Mouse (Mus musculus) ES-E14 (cell line): ENCODE measurements around the gene Fance. TPM values are rescaled to one million over a fixed set of nuclear protein-coding genes. Genes with fewer than 3 reads are reported as not detected.

ENCODE experiments used
- DNase-seq: peaks from one replicate; pipeline ENCODE4 v3.0.0-alpha.2; 2013; ENCODE audit warnings: low read depth, low spot score
- H3K27ac ChIP-seq: 2 replicates; pipeline ENCODE4 v1.5.1; 2012; ENCODE audit warnings: low read depth, mild to moderate bottlenecking, low read length, moderate library complexity, mixed read lengths; ENCODE audit not compliant: poor library complexity, insufficient read depth, severe bottlenecking
- H3K36me3 ChIP-seq: 2 replicates; pipeline ENCODE4 v1.6.1; 2012; ENCODE audit warnings: mild to moderate bottlenecking, low read length, moderate library complexity, mixed read lengths; ENCODE audit not compliant: control insufficient read depth, poor library complexity, insufficient read depth, severe bottlenecking
- H3K4me1 ChIP-seq, 2 experiments: fragments of 150-350 bp in 1 of 2; sonication (generic) in 1 of 2; 2 replicates each; pipeline ENCODE4 v1.6.1; 2012; ENCODE audit warnings: low read length in 2 of 2, mild to moderate bottlenecking in 1 of 2, mixed read lengths in 1 of 2; ENCODE audit not compliant: control insufficient read depth in 2 of 2, insufficient read depth in 2 of 2, poor library complexity in 1 of 2
- H3K4me3 ChIP-seq, 2 experiments: fragments of 150-350 bp in 1 of 2; sonication (generic) in 1 of 2; 2 replicates each; pipeline ENCODE4 v1.5.1; 2012; ENCODE audit warnings: low read length in 2 of 2, low read depth in 1 of 2, mild to moderate bottlenecking in 1 of 2, mixed read lengths in 1 of 2; ENCODE audit not compliant: insufficient read depth in 1 of 2, poor library complexity in 1 of 2, severe bottlenecking in 1 of 2
- H3K9ac ChIP-seq: 2 replicates; pipeline ENCODE4 v1.6.1; 2012; ENCODE audit warnings: low read depth, mild to moderate bottlenecking, low read length, mixed read lengths; ENCODE audit not compliant: poor library complexity, insufficient read depth, severe bottlenecking
- H3K9me3 ChIP-seq: fragments of 150-350 bp; sonication (generic); 2 replicates; pipeline ENCODE4 v1.6.1; 2012; ENCODE audit warnings: low read depth, mild to moderate bottlenecking, low read length; ENCODE audit not compliant: control insufficient read depth, insufficient read depth
- CHD2 ChIP-seq: IDR thresholded peaks from 2 replicates; pipeline ENCODE4 v1.6.1; 2014; ENCODE audit warnings: mild to moderate bottlenecking, low read depth, low read length, inconsistent platforms
- HCFC1 ChIP-seq: IDR thresholded peaks from 2 replicates; pipeline ENCODE4 v1.6.1; 2012; ENCODE audit warnings: low read length, inconsistent platforms, borderline replicate concordance; ENCODE audit not compliant: insufficient read depth
- MAFK ChIP-seq: IDR thresholded peaks from 2 replicates; pipeline ENCODE4 v1.6.1; 2014; ENCODE audit warnings: mild to moderate bottlenecking, low read depth, low read length, inconsistent platforms; ENCODE audit not compliant: insufficient read depth
- ZC3H11A ChIP-seq: IDR thresholded peaks from 2 replicates; pipeline ENCODE4 v1.6.1; 2012; ENCODE audit warnings: low read depth, mild to moderate bottlenecking, inconsistent platforms, low read length, borderline replicate concordance
- ZNF384 ChIP-seq: IDR thresholded peaks from 2 replicates; pipeline ENCODE4 v1.6.1; 2012; ENCODE audit warnings: low read depth, low read length, inconsistent platforms
- in situ Hi-C, 2 experiments: fragments of 600-800 bp; cut with MboI; formaldehyde crosslinking; loops; one replicate each; pipeline ENCODE4 v1.15.1; 2025; ENCODE audit warnings: low sequenced_read_pairs in 2 of 2, inconsistent platforms in 1 of 2; ENCODE audit not compliant: unreplicated experiment in 2 of 2
- total RNA-seq: library from RNA; depleted of rRNA; stranded (reverse); fragments of 300-350 nt; gene quantifications from 2 replicates; pipeline ENCODE4 v1.2.3, GENCODE M21; 2012

Gene Fance
- total RNA-seq, 1 experiment, result 25.9 TPM

DNA sequence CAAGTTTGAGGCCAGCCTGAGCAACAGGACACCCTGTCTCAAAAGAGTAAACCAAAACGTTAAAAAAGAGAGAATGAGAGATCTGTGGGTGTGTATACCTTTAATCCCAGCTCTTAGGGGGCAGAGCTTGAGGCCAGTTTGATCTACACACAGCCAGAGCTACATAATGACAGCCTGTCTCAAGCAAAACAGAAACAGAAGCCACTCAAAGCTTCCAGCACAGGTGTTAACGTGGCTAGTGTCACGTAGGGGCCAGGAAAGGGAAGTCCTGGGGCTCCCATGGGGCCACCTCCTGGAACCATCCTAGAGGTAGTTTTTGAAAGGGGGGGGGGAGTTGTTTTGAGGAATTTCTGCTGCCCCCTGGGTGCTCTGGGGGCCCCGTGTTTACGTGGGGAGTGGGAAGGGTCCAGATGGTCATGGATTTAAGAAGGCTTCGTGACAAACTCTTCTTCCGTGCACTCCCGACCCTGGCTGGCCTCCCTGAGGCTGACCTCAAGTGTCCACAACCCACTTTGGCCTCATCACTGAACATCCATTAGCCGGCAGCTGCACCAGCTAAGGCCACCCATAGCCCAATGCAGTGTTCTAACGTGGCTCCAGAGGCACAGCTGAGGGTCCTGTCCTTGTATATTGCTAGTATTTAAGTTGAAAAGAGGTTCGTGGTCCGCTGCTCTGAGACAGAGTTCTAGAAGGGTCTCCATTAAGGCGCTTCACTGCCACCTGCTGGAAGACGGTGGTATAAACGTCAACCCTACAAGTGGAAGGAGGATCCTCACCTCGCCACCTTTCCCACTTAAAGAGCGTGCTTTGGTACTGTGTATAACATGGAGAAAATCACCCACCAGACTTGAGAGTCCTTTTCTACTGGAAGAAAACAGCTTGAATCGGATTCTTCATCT lies 4.8 kb upstream of the Fance start:
- no peaks in the 10 kb centered on the region for H3K9me3 ChIP-seq
- no peak overlapping the region for H3K4me3 ChIP-seq
- in situ Hi-C loops, result no loop called here
- no peaks in the 10 kb centered on the region for H3K36me3 ChIP-seq
- no peak overlapping the region for H3K9ac ChIP-seq
- H3K27ac ChIP-seq, result no peak overlapping the region
- TF ChIP-seq CHD2, result no peak
- no peak for TF ChIP-seq ZNF384
- peak; percentile 36; the same call in 1 of the 2 replicates for TF ChIP-seq ZC3H11A
- TF ChIP-seq MAFK, result no peak
- TF ChIP-seq HCFC1, result no peak
- no peak for DNase-seq
- peaks cover 4 to 6% of the 10 kb centered on the region in 2 experiments; a peak in 1 of 4 replicates for H3K4me1 ChIP-seq

- no peak for DNase-seq
- Histone ChIP-seq H3K27ac (no peak overlapping the region), H3K9me3 (no peaks in the 10 kb centered on the region), H3K9ac (no peak overlapping the region), H3K36me3 (peaks cover under 1% of the 10 kb centered on the region; the same call in 1 of the 2 replicates), H3K4me1 (peaks cover 2 to 6% of the 10 kb centered on the region in 2 experiments; a peak in 2 of 4 replicates), H3K4me3 (no peak overlapping the region)
- in situ Hi-C loops, result no loop called here
- TF ChIP-seq ZNF384 (peak; percentile 95), HCFC1 (no peak), CHD2 (no peak), ZC3H11A (no peak)
These were observed 2.5 kb upstream of the Fance start for GRCm38 (mm10) chr17:28310831-28311230.

GRCm38 (mm10) chr17:28311366-28312132 lies 1.8 kb upstream of the Fance start:
- no peak for DNase-seq

More at GRCm38 (mm10) chr17:28311366-28312132, 1.8 kb upstream of the Fance start:
- Histone ChIP-seq H3K4me3 (no peak overlapping the region), H3K4me1 (peaks cover 2 to 7% of the 10 kb centered on the region in 2 experiments; a peak in 2 of 4 replicates), H3K36me3 (peaks cover 6% of the 10 kb centered on the region; the same call in 1 of the 2 replicates), H3K9me3 (no peaks in the 10 kb centered on the region), H3K27ac (no peak overlapping the region), H3K9ac (no peak overlapping the region)
- in situ Hi-C loops, result no loop called here
- TF ChIP-seq ZNF384, result no peak
- TF ChIP-seq ZC3H11A, result no peak
- no peak for TF ChIP-seq HCFC1
- TF ChIP-seq CHD2, result no peak
- no peak for TF ChIP-seq MAFK
